Mouse (Mus musculus) lung, postnatal 36 days (tissue): ENCODE measurements around the gene Abtb1.
A peak's percentile ranks its signal among the peaks of the same experiment; 100 is the strongest.

Source experiments
- DNase-seq: peaks from one replicate; pipeline ENCODE4 v3.0.0; 2022; ENCODE audit warnings: mixed read lengths

Gene Abtb1

GRCm38 (mm10) chr6:88841781-88842689 lies at the start of gene Abtb1:
Abtb1 (minus strand) TSS chr6:88841984.
- DNase-seq = peak; percentile 100

- DNase-seq = no peak
These were observed 49.0 kb upstream of the Abtb1 start for GRCm38 (mm10) chr6:88890832-88891231.

DNA sequence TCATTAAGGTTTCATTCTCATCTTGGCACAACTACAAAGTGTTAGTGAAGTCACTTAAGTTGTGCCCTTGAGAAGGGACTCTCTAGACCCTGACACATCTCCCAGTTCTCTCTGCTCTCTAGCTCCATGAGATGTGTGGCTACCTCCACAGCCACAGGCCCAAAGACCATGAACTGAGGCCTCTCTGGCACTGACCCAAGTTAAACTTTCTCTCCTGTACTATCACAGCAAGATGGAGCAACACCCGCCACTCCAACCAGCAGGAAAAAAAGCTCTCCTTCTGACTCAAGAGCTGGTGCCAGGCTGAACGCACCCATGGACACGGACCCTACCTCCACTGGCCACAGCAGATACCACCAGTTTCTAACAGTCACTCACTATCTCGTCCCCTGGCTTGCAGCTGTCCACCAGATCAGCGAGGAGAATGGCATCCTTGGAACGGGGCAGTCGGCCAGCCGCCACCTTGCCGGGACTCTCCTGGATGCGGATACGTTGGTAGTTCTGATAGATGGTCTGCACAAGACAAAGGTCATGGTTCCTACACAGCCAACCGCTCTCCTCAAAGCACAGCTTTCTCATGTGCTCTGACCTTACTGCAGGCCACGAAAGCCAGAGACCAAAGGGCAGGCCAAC lies 47.7 kb upstream of the Abtb1 start:
- peak; percentile 41 for DNase-seq

GRCm38 (mm10) chr6:88886417-88886967 lies 44.7 kb upstream of the Abtb1 start:
- DNase-seq = no peak

DNA sequence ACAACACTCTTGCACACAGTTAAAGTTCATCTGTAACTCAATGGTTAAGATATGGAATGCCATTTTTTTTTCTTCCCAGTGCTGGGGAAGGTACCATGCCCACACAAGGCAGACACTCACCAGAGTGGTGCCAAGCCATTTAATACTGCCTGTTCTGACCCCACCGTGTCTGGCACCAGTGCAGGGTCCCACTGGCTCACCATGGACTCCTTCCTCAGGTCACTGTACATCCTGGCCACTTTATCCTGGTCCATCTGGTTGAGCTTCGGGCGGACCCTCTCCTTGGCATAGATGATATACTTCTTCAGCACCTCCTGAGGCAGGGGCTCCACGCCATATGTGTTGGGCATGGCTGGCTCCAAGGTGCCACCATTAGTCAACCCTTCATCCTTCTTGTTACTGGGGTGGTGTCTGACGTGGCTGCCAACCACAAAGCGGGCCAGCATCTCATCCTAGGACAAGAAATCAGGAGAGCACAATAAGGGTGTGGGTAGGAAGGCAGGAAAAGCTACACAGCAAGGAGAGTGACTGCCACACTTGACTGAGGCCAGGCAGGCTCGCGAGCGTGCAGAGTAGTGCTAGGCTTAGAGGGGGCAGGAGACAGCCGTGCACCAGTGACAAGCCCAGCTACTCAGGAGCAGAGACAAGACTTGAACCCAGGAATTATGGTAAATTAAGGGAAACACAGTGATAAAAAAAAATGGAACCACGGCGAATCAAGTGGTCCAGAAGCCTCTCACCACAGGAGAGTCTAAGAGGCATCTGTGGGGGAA lies 44.0 kb upstream of the Abtb1 start:
- no peak for DNase-seq

DNA sequence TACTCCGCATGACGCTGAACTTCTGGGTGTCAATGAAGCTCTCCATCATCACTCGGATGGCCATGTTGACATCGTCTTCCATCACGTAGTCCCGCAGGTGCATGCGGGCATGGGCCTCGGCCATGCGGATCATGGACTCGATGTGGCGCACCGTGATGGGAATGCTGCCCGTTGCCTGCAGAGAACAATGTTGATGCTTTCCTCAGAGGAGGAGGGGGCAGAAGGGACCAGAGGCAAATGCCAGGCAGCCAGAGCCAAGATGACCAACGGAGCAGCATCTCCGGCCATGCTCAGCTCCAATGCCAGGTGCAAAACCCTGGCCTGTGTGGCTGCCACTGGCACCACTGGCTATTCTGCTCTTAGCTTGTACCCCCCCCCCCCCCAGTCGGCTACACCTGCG lies 42.9 kb upstream of the Abtb1 start:
- no peak for DNase-seq

- no peak for DNase-seq
These were observed 42.4 kb upstream of the Abtb1 start for GRCm38 (mm10) chr6:88884195-88884594.

DNA sequence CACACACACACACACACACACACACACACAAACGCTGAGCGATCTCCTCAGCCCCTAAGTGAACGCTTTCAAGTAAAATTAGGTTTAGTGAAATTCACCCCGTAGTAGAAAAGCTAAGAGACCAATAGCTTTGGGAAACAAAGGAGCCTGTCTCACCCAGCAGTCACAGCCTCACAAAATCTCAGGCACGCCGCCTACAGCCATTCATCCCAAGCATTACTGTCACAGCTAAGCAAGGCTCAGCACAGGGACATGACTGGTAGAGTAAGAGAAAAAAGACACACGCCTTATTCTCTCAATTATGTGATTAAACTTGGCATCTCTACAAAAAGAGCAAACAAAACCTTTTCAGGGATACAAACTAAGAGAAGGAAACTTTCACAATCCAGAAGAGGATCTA lies 39.5 kb upstream of the Abtb1 start:
- DNase-seq = no peak

DNA sequence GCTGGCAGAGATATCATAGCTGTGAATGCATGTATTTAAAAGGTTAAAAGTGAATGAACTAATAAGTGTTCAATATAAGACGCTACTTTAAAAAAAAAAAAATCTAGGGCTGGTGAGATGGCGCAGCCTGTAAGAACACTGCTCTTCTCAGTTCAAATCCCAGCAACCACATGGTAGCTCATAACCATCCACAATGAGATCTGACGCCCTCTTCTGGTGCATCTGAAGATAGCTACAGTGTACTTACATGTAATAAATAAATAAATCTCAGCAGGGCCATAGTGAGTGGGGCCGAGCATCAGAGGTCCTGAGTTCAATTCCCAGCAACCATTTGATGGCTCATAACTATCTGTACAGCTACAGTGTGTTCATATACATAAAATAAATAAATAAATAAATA lies 37.7 kb upstream of the Abtb1 start:
- DNase-seq = peak; percentile 22

GRCm38 (mm10) chr6:88874868-88875508 lies 33.2 kb upstream of the Abtb1 start, which contains the start of gene Podxl2:
Podxl2 (minus strand) TSS chr6:88875044.
- DNase-seq = peak; percentile 63

GRCm38 (mm10) chr6:88873965-88874867 lies 32.4 kb upstream of the Abtb1 start:
- no peak for DNase-seq

- no peak for DNase-seq
These were observed 31.0 kb upstream of the Abtb1 start for GRCm38 (mm10) chr6:88872811-88873210.

- no peak for DNase-seq
These were observed 29.8 kb upstream of the Abtb1 start for GRCm38 (mm10) chr6:88871546-88871945.

GRCm38 (mm10) chr6:88870594-88870993 lies 28.8 kb upstream of the Abtb1 start:
- DNase-seq = no peak

DNA sequence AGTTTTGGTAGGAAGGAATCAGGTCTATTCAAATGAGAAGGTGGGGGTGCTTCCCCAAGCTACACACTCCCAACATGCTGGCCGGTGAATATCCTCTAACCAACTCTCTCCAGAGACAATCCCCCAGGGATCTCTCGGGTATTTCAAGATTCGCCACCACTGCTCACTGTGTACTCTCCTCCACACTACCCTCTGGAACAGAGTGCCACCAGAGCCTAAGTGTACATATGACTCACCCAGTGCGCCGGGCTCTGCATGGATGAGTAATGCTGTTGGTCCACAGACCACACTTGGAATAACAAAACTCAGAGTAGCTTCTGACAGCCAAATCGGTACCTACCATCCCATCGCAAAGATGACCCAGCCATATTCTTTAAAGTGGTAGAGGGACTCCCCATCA lies 27.7 kb upstream of the Abtb1 start:
- no peak for DNase-seq

DNA sequence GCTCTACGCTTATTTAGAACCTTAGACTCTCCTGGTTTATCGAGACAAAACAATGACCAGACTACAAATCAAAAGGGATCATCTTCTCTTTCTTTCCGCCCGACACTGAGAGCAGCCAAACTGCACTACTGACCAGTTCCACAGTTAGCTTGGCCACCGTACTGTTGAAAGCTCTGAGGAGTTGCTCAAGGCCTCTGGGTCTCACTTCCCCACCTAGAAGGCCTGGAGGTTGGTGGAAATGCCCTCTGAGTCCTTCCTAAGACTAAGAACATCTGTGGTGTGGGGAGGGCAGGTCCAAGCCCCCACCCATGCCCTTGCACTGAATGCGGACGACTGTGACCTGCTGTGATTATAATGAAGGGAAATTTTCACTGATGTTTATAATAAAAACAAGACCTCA lies 23.9 kb upstream of the Abtb1 start:
- no peak for DNase-seq

GRCm38 (mm10) chr6:88860914-88861313 lies 19.1 kb upstream of the Abtb1 start:
- peak; percentile 63 for DNase-seq

- DNase-seq = no peak
These were observed 16.6 kb upstream of the Abtb1 start for GRCm38 (mm10) chr6:88858341-88858740.

GRCm38 (mm10) chr6:88857830-88858229 lies 16.0 kb upstream of the Abtb1 start:
- DNase-seq = no peak

- no peak for DNase-seq
These were observed 15.5 kb upstream of the Abtb1 start for GRCm38 (mm10) chr6:88857249-88857648.

- peak; percentile 84 for DNase-seq
These were observed 13.9 kb upstream of the Abtb1 start for GRCm38 (mm10) chr6:88855636-88856035.
